Comparison of ENCODE assay signal across 11 mouse cellular contexts in genomic region chr3:84324000-84324399, GRCm38 (mm10). TPM values are rescaled to one million over a fixed set of nuclear protein-coding genes. Genes with fewer than 3 reads are reported as not detected.
DNase-seq lines count a peak whose midpoint lies in the region; ATAC-seq and TF ChIP-seq lines count a peak whose summit lies in the region.
"Had no signal": no experiment of that assay in that cellular context is flagged by ENCODE, and none has a peak within 500 bp of the region (broad histone marks: within the 10 kb centered on the region; RNA-seq: fewer than 3 reads in every experiment).

No protein-coding gene starts in this region.

- no peaks in the 10 kb centered on the region for H3K36me3 ChIP-seq in heart, postnatal 0 days (replicated peaks; ENCODE audit: control insufficient read depth, insufficient read depth, low read length)
- H3K36me3 ChIP-seq in intestine, embryonic 15.5 days = no peaks in the 10 kb centered on the region
- H3K36me3 ChIP-seq in liver, embryonic 11.5 days (ENCODE audit: control insufficient read depth, insufficient read depth, low read length) = no peaks in the 10 kb centered on the region
- no peaks in the 10 kb centered on the region for H3K36me3 ChIP-seq in forebrain, embryonic 12.5 days (replicated peaks)

- no peak for TF ChIP-seq EP300 in heart, postnatal 0 days (IDR thresholded peaks at IDR 0.05; ENCODE audit: low read depth)

- H3K4me3 ChIP-seq in heart, postnatal 0 days (ENCODE audit: low read depth, low read length) = no peak overlapping the region
- no peak overlapping the region for H3K4me3 ChIP-seq in intestine, embryonic 15.5 days (replicated peaks)
- no peak overlapping the region for H3K4me3 ChIP-seq in liver, embryonic 11.5 days (ENCODE audit: low read depth, low read length)
- H3K4me3 ChIP-seq in forebrain, embryonic 12.5 days (replicated peaks) = no peak overlapping the region

- peak overlapping the region; percentile 14; the same call in 1 of the 2 replicates for H3K4me2 ChIP-seq in heart, postnatal 0 days (ENCODE audit: low read depth, low read length)
- H3K4me2 ChIP-seq in intestine, embryonic 15.5 days (replicated peaks) = no peak overlapping the region
- peak overlapping the region; percentile 51 for H3K4me2 ChIP-seq in liver, embryonic 11.5 days
- H3K4me2 ChIP-seq in forebrain, embryonic 12.5 days = no peak overlapping the region

- no peaks in the 10 kb centered on the region for H3K27me3 ChIP-seq in heart, postnatal 0 days (ENCODE audit: control insufficient read depth, insufficient read depth, low read length)
- no peaks in the 10 kb centered on the region for H3K27me3 ChIP-seq in intestine, embryonic 15.5 days (replicated peaks)
- H3K27me3 ChIP-seq in liver, embryonic 11.5 days (replicated peaks; ENCODE audit: control insufficient read depth, insufficient read depth, low read length) = no peaks in the 10 kb centered on the region
- H3K27me3 ChIP-seq in forebrain, embryonic 12.5 days = no peaks in the 10 kb centered on the region

- H3K9me3 ChIP-seq in heart, postnatal 0 days (replicated peaks; ENCODE audit: control insufficient read depth, low read length) = no peaks in the 10 kb centered on the region
- no peaks in the 10 kb centered on the region for H3K9me3 ChIP-seq in intestine, embryonic 15.5 days
- no peaks in the 10 kb centered on the region for H3K9me3 ChIP-seq in liver, embryonic 11.5 days (ENCODE audit: control insufficient read depth, low read length)
- H3K9me3 ChIP-seq in forebrain, embryonic 12.5 days = no peaks in the 10 kb centered on the region

- no peak; the same call in 1 of the 2 replicates for ATAC-seq in heart, postnatal 0 days (ENCODE audit: insufficient read depth, low read depth)
- ATAC-seq in intestine, embryonic 15.5 days = peak; percentile 62; the same call in 1 of the 2 replicates
- no peak for ATAC-seq in liver, embryonic 11.5 days (replicated peaks; ENCODE audit: low FRiP score)
- no peak for ATAC-seq in forebrain, embryonic 12.5 days (ENCODE audit: low FRiP score)
- ATAC-seq in cerebellum, adult (ENCODE audit: insufficient number of reproducible peaks, low FRiP score, low TSS enrichment) = no peak
- ATAC-seq: forebrain, embryonic 16.5 days had no signal

- WGBS in heart, postnatal 0 days = 30% methylated on average over 6 of the region's 6 CpGs
- WGBS in intestine, embryonic 15.5 days = 24% methylated on average over 6 of the region's 6 CpGs
- 45% methylated on average over 6 of the region's 6 CpGs for WGBS in liver, embryonic 11.5 days
- WGBS in forebrain, embryonic 12.5 days = 40% methylated on average over 6 of the region's 6 CpGs

- TF ChIP-seq CTCF in heart, postnatal 0 days (IDR thresholded peaks at IDR 0.05; ENCODE audit: low read depth) = no peak

- peaks cover 16% of the 10 kb centered on the region for H3K4me1 ChIP-seq in heart, postnatal 0 days (ENCODE audit: control insufficient read depth, insufficient read depth)
- H3K4me1 ChIP-seq in intestine, embryonic 15.5 days (replicated peaks) = no peaks in the 10 kb centered on the region
- peaks cover 13% of the 10 kb centered on the region for H3K4me1 ChIP-seq in liver, embryonic 11.5 days (replicated peaks; ENCODE audit: control insufficient read depth, insufficient read depth, low read length)
- peaks cover 12% of the 10 kb centered on the region for H3K4me1 ChIP-seq in forebrain, embryonic 12.5 days

- no peak overlapping the region for H3K9ac ChIP-seq in heart, postnatal 0 days (replicated peaks; ENCODE audit: low read depth, low read length)
- H3K9ac ChIP-seq in intestine, embryonic 15.5 days = no peak overlapping the region
- peak overlapping the region; percentile 43; the same call in 1 of the 2 replicates for H3K9ac ChIP-seq in liver, embryonic 11.5 days (ENCODE audit: low read depth, low read length)
- H3K9ac ChIP-seq in forebrain, embryonic 12.5 days = no peak overlapping the region

- peak overlapping the region; percentile 50 for H3K27ac ChIP-seq in heart, postnatal 0 days (ENCODE audit: low read depth)
- H3K27ac ChIP-seq in intestine, embryonic 15.5 days = 0 out of 2 replicates have a peak overlapping the region, but pooled peaks have one; percentile 1
- 0 out of 2 replicates have a peak overlapping the region, but pooled peaks have one; percentile 43 for H3K27ac ChIP-seq in liver, embryonic 11.5 days (ENCODE audit: low read depth, low read length)
- no peak overlapping the region for H3K27ac ChIP-seq in forebrain, embryonic 12.5 days

- DNase-seq in heart, postnatal 0 days (ENCODE audit: low spot score) = no peak
- no peak for DNase-seq in heart, adult 18-20 months
- peak; percentile 43 for DNase-seq in Muller cell, postnatal 12 days (ENCODE audit: inconsistent ontology term)
- no peak for DNase-seq in liver, embryonic 11.5 days (ENCODE audit: low spot score)
- DNase-seq in layer of hippocampus, postnatal 10 days (ENCODE audit: low spot score in 2 of 2) = no peak
- DNase-seq: cerebellum, adult 18-20 months; lung, adult 18-20 months had no signal

RNA-seq across cellular contexts. Expression of gene Trim2, which starts 17.3 kb away (rescaled TPM):
- total RNA-seq in heart, postnatal 0 days (2014; rRNA removed; ENCODE audit: low replicate concordance) = 6.1 and 11.0 TPM in 2 replicates
- polyA plus RNA-seq in heart, postnatal 0 days (2015; fragmentation: Nextera tagmentation; extraction: Ambion mirVana) = 4.9 and 6.0 TPM in 2 replicates
- total RNA-seq in heart, adult 18-20 months (2021) = 1 to 10 TPM; 6.2 to 7.0 TPM
- polyA plus RNA-seq in intestine, embryonic 15.5 days (2015; fragmentation: Nextera tagmentation; extraction: Ambion mirVana) = 50.1 and 57.2 TPM in 2 replicates
- polyA plus RNA-seq in liver, embryonic 11.5 days (2014; fragmentation: Nextera tagmentation; extraction: Ambion mirVana) = 7.7 and 8.2 TPM in 2 replicates
- 100 to 1,000 TPM; 267 to 271 TPM for total RNA-seq in layer of hippocampus, postnatal 10 days (2021)
- 107 and 110 TPM in 2 replicates for polyA plus RNA-seq in forebrain, embryonic 12.5 days (2016; fragmentation: Nextera tagmentation; extraction: Ambion mirVana)

Comparison
In these comparisons a context has a peak if more than half of its experiments do, and no peak if none do; other contexts are left out.
1. H3K4me2 ChIP-seq: peak in heart, postnatal 0 days (single experiment) and liver, embryonic 11.5 days (single experiment); none in intestine, embryonic 15.5 days (single experiment) and forebrain, embryonic 12.5 days (single experiment).